Mouse (Mus musculus): Measurements from ENCODE around the gene Usp25. TPM values are rescaled to one million over a fixed set of nuclear protein-coding genes. Genes with fewer than 3 reads are reported as not detected.
A peak's percentile ranks its signal among the peaks of the same experiment; 100 is the strongest.

Usp25 gene
- polyA plus RNA-seq, 1 experiment from 2014 or later: 23.9 TPM

- ATAC-seq (ENCODE audit: low FRiP score) (peak; percentile 87), DNase-seq (ENCODE audit: low spot score, missing footprints) (no peak)
- Histone ChIP-seq H3K36me3 (ENCODE audit: control insufficient read depth, insufficient read depth, low read length) (no peaks in the 10 kb centered on the region), H3K4me1 (ENCODE audit: control insufficient read depth, insufficient read depth, low read length) (no peaks in the 10 kb centered on the region), H3K4me3 (ENCODE audit: low read depth, low read length) (no peak overlapping the region), H3K9ac (ENCODE audit: low read length) (no peak overlapping the region), H3K27me3 (ENCODE audit: control insufficient read depth, insufficient read depth, low read length) (no peaks in the 10 kb centered on the region), H3K4me2 (no peak overlapping the region), H3K27ac (ENCODE audit: low read depth, low read length) (no peak overlapping the region), H3K9me3 (ENCODE audit: control insufficient read depth, low read length) (no peaks in the 10 kb centered on the region)
- WGBS: 67% methylated on average over 6 of the region's 6 CpGs
Measured at GRCm38 (mm10) chr16:77058567-77058966, 45.1 kb downstream of the Usp25 start.

- Histone ChIP-seq H3K36me3 (ENCODE audit: control insufficient read depth, insufficient read depth, low read length) (no peaks in the 10 kb centered on the region), H3K27ac (ENCODE audit: low read depth, low read length) (no peak overlapping the region), H3K4me1 (ENCODE audit: control insufficient read depth, insufficient read depth, low read length) (no peaks in the 10 kb centered on the region), H3K9ac (ENCODE audit: low read length) (no peak overlapping the region), H3K27me3 (ENCODE audit: control insufficient read depth, insufficient read depth, low read length) (no peaks in the 10 kb centered on the region), H3K4me3 (ENCODE audit: low read depth, low read length) (no peak overlapping the region), H3K4me2 (no peak overlapping the region), H3K9me3 (ENCODE audit: control insufficient read depth, low read length) (no peaks in the 10 kb centered on the region)
- DNase-seq (ENCODE audit: low spot score, missing footprints) (no peak), ATAC-seq (ENCODE audit: low FRiP score) (no peak)
- 93% methylated on average over 8 of the region's 8 CpGs for WGBS
Measured at GRCm38 (mm10) chr16:77060166-77060565, 46.7 kb downstream of the Usp25 start.

GRCm38 (mm10) chr16:77063916-77064315 lies 50.4 kb downstream of the Usp25 start:
- 87% methylated on average over 1 of the region's 1 CpGs for WGBS
- no peaks in the 10 kb centered on the region for H3K9me3 ChIP-seq (ENCODE audit: control insufficient read depth, low read length)
- H3K27me3 ChIP-seq (ENCODE audit: control insufficient read depth, insufficient read depth, low read length): no peaks in the 10 kb centered on the region
- H3K9ac ChIP-seq (ENCODE audit: low read length): no peak overlapping the region
- DNase-seq (ENCODE audit: low spot score, missing footprints): no peak
- H3K4me2 ChIP-seq: no peak overlapping the region
- no peaks in the 10 kb centered on the region for H3K36me3 ChIP-seq (ENCODE audit: control insufficient read depth, insufficient read depth, low read length)
- ATAC-seq (ENCODE audit: low FRiP score): no peak
- H3K27ac ChIP-seq (ENCODE audit: low read depth, low read length): no peak overlapping the region
- no peaks in the 10 kb centered on the region for H3K4me1 ChIP-seq (ENCODE audit: control insufficient read depth, insufficient read depth, low read length)
- no peak overlapping the region for H3K4me3 ChIP-seq (ENCODE audit: low read depth, low read length)

GRCm38 (mm10) chr16:77076954-77077735 lies 63.6 kb downstream of the Usp25 start:
- peaks cover 6% of the 10 kb centered on the region for H3K36me3 ChIP-seq (ENCODE audit: control insufficient read depth, insufficient read depth, low read length)
- ATAC-seq (ENCODE audit: low FRiP score) (no peak), DNase-seq (ENCODE audit: low spot score, missing footprints) (no peak)
- no peaks in the 10 kb centered on the region for H3K27me3 ChIP-seq (ENCODE audit: control insufficient read depth, insufficient read depth, low read length)
- no peak overlapping the region for H3K27ac ChIP-seq (ENCODE audit: low read depth, low read length)
- WGBS: 70% methylated on average over 15 of the region's 15 CpGs
- no peaks in the 10 kb centered on the region for H3K9me3 ChIP-seq (ENCODE audit: control insufficient read depth, low read length)
- no peak overlapping the region for H3K4me2 ChIP-seq
- no peaks in the 10 kb centered on the region for H3K4me1 ChIP-seq (ENCODE audit: control insufficient read depth, insufficient read depth, low read length)
- no peak overlapping the region for H3K9ac ChIP-seq (ENCODE audit: low read length)
- no peak overlapping the region for H3K4me3 ChIP-seq (ENCODE audit: low read depth, low read length)

- Histone ChIP-seq H3K9me3 (ENCODE audit: control insufficient read depth, low read length) (no peaks in the 10 kb centered on the region), H3K27me3 (ENCODE audit: control insufficient read depth, insufficient read depth, low read length) (no peaks in the 10 kb centered on the region), H3K27ac (ENCODE audit: low read depth, low read length) (no peak overlapping the region), H3K36me3 (ENCODE audit: control insufficient read depth, insufficient read depth, low read length) (peaks cover 6% of the 10 kb centered on the region), H3K4me2 (no peak overlapping the region), H3K4me3 (ENCODE audit: low read depth, low read length) (no peak overlapping the region), H3K4me1 (ENCODE audit: control insufficient read depth, insufficient read depth, low read length) (no peaks in the 10 kb centered on the region), H3K9ac (ENCODE audit: low read length) (no peak overlapping the region)
- DNase-seq (ENCODE audit: low spot score, missing footprints) (no peak), ATAC-seq (ENCODE audit: low FRiP score) (no peak)
- WGBS: 97% methylated on average over 2 of the region's 2 CpGs
Measured at GRCm38 (mm10) chr16:77077736-77078005, 64.2 kb downstream of the Usp25 start.

GRCm38 (mm10) chr16:77084071-77084470 lies 70.6 kb downstream of the Usp25 start:
- Histone ChIP-seq H3K27ac (ENCODE audit: low read depth, low read length) (no peak overlapping the region), H3K27me3 (ENCODE audit: control insufficient read depth, insufficient read depth, low read length) (no peaks in the 10 kb centered on the region), H3K4me3 (ENCODE audit: low read depth, low read length) (no peak overlapping the region), H3K9me3 (ENCODE audit: control insufficient read depth, low read length) (no peaks in the 10 kb centered on the region), H3K9ac (ENCODE audit: low read length) (no peak overlapping the region), H3K4me1 (ENCODE audit: control insufficient read depth, insufficient read depth, low read length) (no peaks in the 10 kb centered on the region), H3K36me3 (ENCODE audit: control insufficient read depth, insufficient read depth, low read length) (peaks cover 6% of the 10 kb centered on the region), H3K4me2 (no peak overlapping the region)
- ATAC-seq (ENCODE audit: low FRiP score) (no peak), DNase-seq (ENCODE audit: low spot score, missing footprints) (no peak)
- WGBS: 92% methylated on average over 2 of the region's 2 CpGs

GRCm38 (mm10) chr16:77089806-77090205 lies 76.3 kb downstream of the Usp25 start:
- DNase-seq (ENCODE audit: low spot score, missing footprints): no peak
- Histone ChIP-seq H3K36me3 (ENCODE audit: control insufficient read depth, insufficient read depth, low read length) (no peaks in the 10 kb centered on the region; the same call in 1 of the 2 replicates), H3K27me3 (ENCODE audit: control insufficient read depth, insufficient read depth, low read length) (no peaks in the 10 kb centered on the region), H3K4me1 (ENCODE audit: control insufficient read depth, insufficient read depth, low read length) (no peaks in the 10 kb centered on the region), H3K9me3 (ENCODE audit: control insufficient read depth, low read length) (no peaks in the 10 kb centered on the region), H3K4me2 (no peak overlapping the region), H3K4me3 (ENCODE audit: low read depth, low read length) (no peak overlapping the region), H3K9ac (ENCODE audit: low read length) (no peak overlapping the region), H3K27ac (ENCODE audit: low read depth, low read length) (no peak overlapping the region)
- 88% methylated on average over 3 of the region's 3 CpGs for WGBS
- ATAC-seq (ENCODE audit: low FRiP score): no peak

- Histone ChIP-seq H3K9ac (ENCODE audit: low read length) (no peak overlapping the region), H3K27ac (ENCODE audit: low read depth, low read length) (no peak overlapping the region), H3K4me3 (ENCODE audit: low read depth, low read length) (no peak overlapping the region), H3K4me2 (no peak overlapping the region), H3K27me3 (ENCODE audit: control insufficient read depth, insufficient read depth, low read length) (no peaks in the 10 kb centered on the region), H3K4me1 (ENCODE audit: control insufficient read depth, insufficient read depth, low read length) (no peaks in the 10 kb centered on the region), H3K36me3 (ENCODE audit: control insufficient read depth, insufficient read depth, low read length) (no peaks in the 10 kb centered on the region), H3K9me3 (ENCODE audit: control insufficient read depth, low read length) (no peaks in the 10 kb centered on the region)
- WGBS: 90% methylated on average over 9 of the region's 9 CpGs
- DNase-seq (ENCODE audit: low spot score, missing footprints) (no peak), ATAC-seq (ENCODE audit: low FRiP score) (no peak)
Measured at GRCm38 (mm10) chr16:77093526-77093925, 80.0 kb downstream of the Usp25 start.

GRCm38 (mm10) chr16:77095017-77095551 lies 81.6 kb downstream of the Usp25 start:
- 93% methylated on average over 7 of the region's 7 CpGs for WGBS
- Histone ChIP-seq H3K36me3 (ENCODE audit: control insufficient read depth, insufficient read depth, low read length) (no peaks in the 10 kb centered on the region), H3K9ac (ENCODE audit: low read length) (no peak overlapping the region), H3K27ac (ENCODE audit: low read depth, low read length) (no peak overlapping the region), H3K27me3 (ENCODE audit: control insufficient read depth, insufficient read depth, low read length) (no peaks in the 10 kb centered on the region), H3K4me2 (no peak overlapping the region), H3K4me1 (ENCODE audit: control insufficient read depth, insufficient read depth, low read length) (no peaks in the 10 kb centered on the region), H3K9me3 (ENCODE audit: control insufficient read depth, low read length) (no peaks in the 10 kb centered on the region), H3K4me3 (ENCODE audit: low read depth, low read length) (no peak overlapping the region)
- DNase-seq (ENCODE audit: low spot score, missing footprints) (no peak), ATAC-seq (ENCODE audit: low FRiP score) (no peak)

All from midbrain, embryonic 11.5 days (tissue).